Mouse (Mus musculus): ENCODE results near the gene Cct3.
A peak's percentile ranks its signal among the peaks of the same experiment; 100 is the strongest.
"Not testable (repeated sequence)": the region's sequence is repeated elsewhere in the genome, so short reads cannot be mapped to it uniquely, and the experiment has no call there.

Gene Cct3

GRCm38 (mm10) chr3:88361096-88361495, 64.2 kb downstream of the Cct3 start:
- DNase-seq (ENCODE audit: low spot score in 2 of 2) = no peak

- DNase-seq (ENCODE audit: low spot score in 2 of 2) = no peak
Measured at GRCm38 (mm10) chr3:88361612-88362313, 64.8 kb downstream of the Cct3 start.

- DNase-seq (ENCODE audit: low spot score in 2 of 2) = no peak
Measured at GRCm38 (mm10) chr3:88363700-88364099, 66.8 kb downstream of the Cct3 start.

- peak; percentile 79 to 90 for DNase-seq (ENCODE audit: low spot score in 2 of 2)
Measured at GRCm38 (mm10) chr3:88364337-88364736, 67.4 kb downstream of the Cct3 start, which contains the start of gene Paqr6. Paqr6 (plus strand) TSS chr3:88364584.

- no peak for DNase-seq (ENCODE audit: low spot score in 2 of 2)
Measured at GRCm38 (mm10) chr3:88365705-88366361, 68.9 kb downstream of the Cct3 start.

GRCm38 (mm10) chr3:88366830-88367428, 70.0 kb downstream of the Cct3 start:
- DNase-seq (ENCODE audit: low spot score in 2 of 2) = peak in 1 of 2 experiments; percentile 42

GRCm38 (mm10) chr3:88367517-88367916, 70.6 kb downstream of the Cct3 start:
- not testable (repeated sequence) for DNase-seq (ENCODE audit: low spot score in 2 of 2)

GRCm38 (mm10) chr3:88368511-88368910, 71.6 kb downstream of the Cct3 start:
- DNase-seq (ENCODE audit: low spot score in 2 of 2) = not testable (repeated sequence)

Data from urinary bladder, postnatal 4 days (tissue).